Mouse (Mus musculus): ENCODE measurements around the gene Cldn2.
"Not testable (repeated sequence)": the region's sequence is repeated elsewhere in the genome, so short reads cannot be mapped to it uniquely, and the experiment has no call there.

Cldn2 gene

DNA sequence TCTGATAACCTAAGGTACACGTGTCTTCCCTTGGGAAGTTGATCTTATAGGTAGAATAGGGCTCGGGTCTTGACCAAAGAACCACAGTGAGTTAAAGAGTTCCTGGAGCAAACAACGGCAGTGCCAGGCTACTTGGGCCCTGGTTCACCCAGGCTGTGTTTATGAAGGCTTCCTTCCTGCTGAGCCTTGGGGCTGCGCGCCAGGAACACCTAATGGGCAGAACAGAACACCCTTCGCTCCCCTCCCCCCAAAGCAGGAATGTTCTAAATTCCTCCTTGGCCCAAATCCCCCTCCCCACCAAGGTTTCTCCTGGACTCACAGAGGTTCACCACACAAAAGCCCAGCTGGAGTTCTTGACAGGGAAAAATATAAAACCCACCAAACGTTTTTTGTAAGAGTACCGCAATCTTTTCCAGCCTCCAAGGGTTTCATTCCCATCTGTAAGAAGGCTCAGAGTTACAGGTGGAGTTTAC, at the start of gene Cldn2:
Gene Cldn2 (plus strand): TSS at position 423 of the 473 bp plus-strand sequence.
- no peak for DNase-seq

- peak; percentile 53 to 58 for DNase-seq
Observed at GRCm38 (mm10) chrX:139751855-139752254, 48.8 kb upstream of the Cldn2 start.

- DNase-seq: not testable (repeated sequence)
Observed at GRCm38 (mm10) chrX:139758634-139759033, 42.0 kb upstream of the Cldn2 start.

GRCm38 (mm10) chrX:139762546-139762945, 38.1 kb upstream of the Cldn2 start:
- peak in 1 of 2 experiments; percentile 20 for DNase-seq

DNA sequence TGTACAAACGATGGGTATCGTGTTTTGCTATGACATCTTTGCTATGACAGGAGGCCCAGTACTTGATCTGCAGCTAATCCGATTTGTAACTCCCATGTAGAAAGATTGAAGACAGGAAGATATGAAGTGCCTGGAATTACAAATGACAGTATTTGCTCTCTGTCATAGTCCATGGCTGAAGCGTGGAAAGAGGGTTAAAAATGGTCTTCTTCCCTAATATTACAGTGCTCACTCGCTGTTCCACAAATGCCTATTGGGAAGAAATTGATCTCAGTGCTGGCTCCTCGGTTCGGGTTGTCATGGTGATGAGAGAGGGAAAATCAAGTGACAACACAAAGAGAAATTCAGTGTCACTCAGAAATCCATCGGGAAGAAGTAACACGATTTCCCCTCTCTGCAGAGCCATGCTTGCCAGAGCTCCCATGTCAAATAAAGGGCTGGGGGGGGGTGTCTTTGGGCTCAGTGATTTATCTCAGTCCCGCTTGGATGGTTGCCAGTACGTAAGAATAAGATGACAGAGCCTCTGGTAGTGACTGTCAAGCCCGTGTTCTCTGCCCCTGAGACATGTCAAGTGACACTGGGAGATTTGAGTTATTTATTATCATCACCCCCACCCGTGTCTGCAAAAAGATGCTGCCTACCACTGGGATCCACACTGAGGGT, 30.5 kb upstream of the Cldn2 start:
- DNase-seq: no peak

GRCm38 (mm10) chrX:139774309-139775083, 26.1 kb upstream of the Cldn2 start:
- DNase-seq: peak; percentile 40 to 43

GRCm38 (mm10) chrX:139775084-139775612, 25.5 kb upstream of the Cldn2 start:
- DNase-seq: no peak

DNA sequence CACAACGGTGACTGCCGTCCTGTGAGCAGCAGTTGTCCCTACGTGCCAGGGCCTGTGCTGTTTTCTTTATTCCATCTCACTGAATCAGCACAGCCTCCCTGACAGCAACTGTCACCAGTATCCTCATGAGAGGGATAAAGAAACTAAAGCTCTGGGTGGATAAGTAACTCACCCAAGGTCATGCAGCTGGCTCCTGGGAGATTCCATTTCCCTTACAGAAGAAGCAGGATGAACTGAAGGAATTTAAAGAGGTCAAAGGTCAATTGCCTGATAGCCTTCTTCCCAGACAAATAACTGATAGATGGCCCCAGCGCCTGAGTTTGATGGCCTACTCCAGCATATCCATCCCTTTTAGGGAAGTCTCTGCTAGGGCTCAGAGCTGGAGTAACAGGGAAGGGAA, 23.3 kb upstream of the Cldn2 start:
- DNase-seq: no peak

GRCm38 (mm10) chrX:139778886-139779285, 21.7 kb upstream of the Cldn2 start:
- DNase-seq: no peak

DNA sequence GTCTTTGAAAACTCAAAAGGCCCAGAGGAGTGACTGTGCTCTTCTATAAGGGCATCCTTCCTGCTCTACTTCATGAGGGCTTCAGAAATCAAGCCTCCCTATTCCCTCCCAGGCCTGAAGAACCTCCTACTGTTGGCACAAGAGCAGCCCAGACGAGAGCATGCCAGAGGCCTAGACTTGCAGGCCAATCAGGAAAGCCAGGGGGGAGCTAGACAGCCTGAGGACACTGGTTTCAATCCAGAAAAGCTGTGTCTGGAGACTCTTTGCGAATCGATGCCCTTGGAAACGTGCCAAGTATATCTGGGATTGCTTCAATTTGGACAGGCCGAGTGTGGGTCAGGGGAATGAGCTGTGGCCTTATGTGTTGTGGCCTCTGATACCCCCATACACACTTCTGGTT, 21.2 kb upstream of the Cldn2 start:
- no peak for DNase-seq

DNA sequence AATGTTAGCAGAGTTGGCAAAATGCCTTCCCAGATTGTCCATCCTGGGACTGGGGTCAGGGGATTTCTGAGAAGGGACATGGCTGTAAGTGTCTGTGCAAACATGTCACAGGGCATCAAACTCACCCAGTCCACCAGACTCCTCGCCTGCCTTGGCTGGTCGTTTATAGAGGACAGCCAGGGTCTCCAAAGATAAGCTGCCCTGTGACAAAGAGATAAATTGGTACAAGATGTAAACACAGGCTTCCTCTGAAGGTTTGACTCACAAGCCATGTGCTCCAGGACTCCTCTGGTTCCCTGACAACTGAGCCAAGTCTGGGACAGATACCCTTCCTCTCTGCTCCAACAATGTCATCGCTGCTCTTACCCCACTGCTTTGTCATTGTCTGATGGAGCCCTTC, 19.6 kb upstream of the Cldn2 start:
- DNase-seq: no peak

- DNase-seq: no peak
Observed at GRCm38 (mm10) chrX:139781563-139781962, 19.1 kb upstream of the Cldn2 start.

- DNase-seq: no peak
Observed at GRCm38 (mm10) chrX:139782278-139783044, 18.2 kb upstream of the Cldn2 start, which contains the start of gene Ripply1. Gene Ripply1, minus strand, starts transcription at chrX:139782353.

DNA sequence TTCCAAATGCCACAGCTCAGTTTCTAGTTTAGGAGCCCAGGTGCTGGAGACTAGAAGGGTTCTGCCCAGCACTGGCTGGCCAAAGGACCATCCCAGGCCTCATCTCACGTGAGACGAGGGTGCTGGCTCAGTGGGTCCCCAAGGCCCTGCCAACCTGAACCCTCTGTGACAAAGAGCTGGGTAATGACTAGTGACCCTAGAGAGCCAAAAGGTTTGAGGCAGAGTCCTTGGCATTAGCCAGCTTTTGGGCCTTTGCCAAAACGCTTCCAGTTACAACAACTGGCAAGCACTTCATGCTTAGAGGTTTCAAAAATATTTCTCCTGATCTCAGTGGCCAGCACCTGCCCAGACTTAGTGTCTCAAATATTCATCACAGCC, 17.6 kb upstream of the Cldn2 start:
- DNase-seq: no peak

- no peak for DNase-seq
Observed at GRCm38 (mm10) chrX:139785764-139786163, 14.9 kb upstream of the Cldn2 start.

- no peak for DNase-seq
Observed at GRCm38 (mm10) chrX:139794072-139794845, 6.4 kb upstream of the Cldn2 start.

GRCm38 (mm10) chrX:139796037-139796436, 4.6 kb upstream of the Cldn2 start:
- DNase-seq: no peak

GRCm38 (mm10) chrX:139797875-139798274, 2.8 kb upstream of the Cldn2 start:
- DNase-seq: no peak

DNA sequence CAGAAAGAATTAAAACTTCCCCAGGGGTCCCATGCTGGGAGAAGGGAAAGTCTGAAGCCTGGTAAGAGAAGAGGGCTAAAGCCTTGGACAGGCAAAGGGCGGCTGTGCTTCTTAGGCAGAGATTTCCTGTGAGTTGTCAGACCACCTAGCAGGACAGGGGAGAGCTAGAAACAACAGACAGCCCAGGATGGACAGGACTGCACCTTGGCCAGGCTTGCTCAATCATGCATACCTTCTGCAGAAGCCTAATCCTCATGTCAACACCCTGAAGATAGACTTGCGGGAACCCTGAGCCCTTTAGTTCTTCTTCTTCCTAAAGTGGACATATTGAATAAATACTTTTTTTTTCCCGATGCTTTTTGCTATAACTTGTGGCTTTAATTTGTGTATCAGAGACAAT, 675 bp upstream of the Cldn2 start:
- no peak for DNase-seq

GRCm38 (mm10) chrX:139803028-139803427, 2.4 kb downstream of the Cldn2 start:
- no peak for DNase-seq

DNA sequence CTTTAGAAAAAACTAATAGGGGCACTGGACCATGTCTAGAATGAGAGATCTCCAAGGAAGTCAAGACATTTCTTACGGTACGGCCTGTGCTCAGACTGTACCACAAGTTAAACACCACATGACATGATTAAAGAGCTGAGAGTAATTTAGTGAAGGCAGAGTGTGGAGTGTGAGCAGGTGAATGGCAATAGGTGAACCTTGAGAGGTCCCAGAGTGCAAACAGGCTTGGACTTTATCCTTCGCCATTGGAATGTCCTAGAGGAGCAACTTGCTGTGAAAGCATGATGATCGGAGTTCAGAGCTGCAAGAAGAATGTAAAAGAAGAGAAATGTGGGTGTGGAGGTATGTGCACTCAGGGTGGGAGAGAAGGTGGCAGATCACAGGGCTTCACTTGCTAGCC, 5.3 kb downstream of the Cldn2 start:
- no peak for DNase-seq

DNA sequence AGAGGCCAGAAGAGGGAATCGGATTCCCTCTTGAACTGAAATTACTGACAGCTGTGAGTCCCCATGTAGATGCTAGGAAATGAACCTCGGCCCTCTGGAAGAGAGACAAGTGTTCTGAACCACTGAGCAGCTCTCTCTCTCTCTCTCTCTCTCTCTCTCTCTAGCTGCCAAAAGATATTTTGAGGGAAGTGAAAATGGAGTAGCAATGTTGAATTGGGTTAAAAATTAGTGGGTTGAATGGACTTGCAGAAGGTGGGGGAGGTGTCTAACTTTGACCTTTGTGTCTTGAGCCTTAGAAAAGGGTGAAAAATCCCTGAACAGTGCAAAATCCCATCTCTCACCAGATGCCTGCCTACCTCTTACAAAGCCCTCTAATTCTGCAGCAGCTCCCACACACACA, 6.8 kb downstream of the Cldn2 start:
- DNase-seq: no peak

Measured in cerebellum, postnatal 36 days (tissue).